Mouse (Mus musculus) brain, embryonic 14.5 days (tissue): ENCODE measurements at regions not wholly inside any gene's neighbourhood (a gene's known extent, or its start where the extent isn't known, plus 50 kb on each side); places are given as distances from the start of the nearest gene placed in this dataset.

Experiments
- CTCF ChIP-seq: fragments of 200-500 bp; IDR thresholded peaks from 2 replicates; pipeline ENCODE4 v1.5.1; 2012; ENCODE audit warnings: inconsistent platforms, mild to moderate bottlenecking, moderate library complexity, borderline replicate concordance; ENCODE audit not compliant: insufficient read depth, insufficient read length; ENCODE audit errors: extremely low read depth
- POLR2A ChIP-seq: fragments of 200-500 bp; IDR thresholded peaks from 2 replicates; pipeline ENCODE4 v1.6.1; 2012; ENCODE audit warnings: mild to moderate bottlenecking, inconsistent platforms, borderline replicate concordance; ENCODE audit not compliant: poor library complexity, insufficient read depth, insufficient read length, severe bottlenecking; ENCODE audit errors: extremely low read depth

- TF ChIP-seq CTCF (no peak), POLR2A (no peak)
Observed at GRCm38 (mm10) chr14:79873062-79873461, 102.0 kb upstream of the Pcdh8 start.
